9 mouse cellular contexts compared by ENCODE assay signal in the genomic region with DNA sequence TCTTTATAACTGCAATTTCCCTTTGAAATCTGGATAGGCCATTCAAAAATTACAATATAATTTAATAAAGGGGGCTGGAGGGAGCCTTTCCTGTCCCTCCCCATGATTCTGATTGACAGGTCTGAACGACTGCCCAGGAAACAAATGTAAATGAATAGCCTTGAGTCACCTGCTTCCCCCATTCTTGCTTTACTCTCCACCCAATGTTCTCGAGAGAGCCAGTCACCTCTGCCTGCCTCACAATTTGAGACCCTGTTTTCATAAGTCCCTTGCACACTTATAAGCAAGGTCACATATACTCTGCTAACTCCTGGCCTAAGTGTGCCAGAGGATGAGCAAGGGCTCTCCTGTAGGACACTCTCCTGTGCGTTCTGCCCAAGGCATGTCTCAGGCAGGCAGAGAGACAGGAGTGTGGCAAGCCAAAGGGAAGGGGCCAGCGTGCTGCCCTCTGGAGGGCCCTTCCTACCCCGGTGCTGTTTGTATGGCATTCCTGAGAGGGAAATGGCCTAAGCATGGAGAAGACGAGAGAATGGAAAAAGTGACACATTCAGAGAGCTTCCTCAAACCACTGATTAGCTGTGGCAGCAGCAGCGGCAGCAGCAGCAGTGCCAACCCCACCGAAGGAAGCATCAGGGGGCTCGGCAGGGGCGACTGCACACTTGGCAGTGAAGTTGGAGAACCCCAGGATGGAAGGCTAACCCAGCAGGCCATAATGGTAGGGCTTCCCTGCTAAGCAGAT. TPM values are rescaled to one million over a fixed set of nuclear protein-coding genes. Genes with fewer than 3 reads are reported as not detected.
DNase-seq lines count a peak whose midpoint lies in the region; ATAC-seq and TF ChIP-seq lines count a peak whose summit lies in the region.
"Had no signal": no experiment of that assay in that cellular context is flagged by ENCODE, and none has a peak within 500 bp of the region (broad histone marks: within the 10 kb centered on the region; RNA-seq: fewer than 3 reads in every experiment).

No protein-coding gene starts in this region.

- peak overlapping the region; percentile 55 for H3K27ac ChIP-seq in ES-E14 (ENCODE audit: insufficient read depth, low read depth, low read length, poor library complexity, severe bottlenecking)
- peak overlapping the region; percentile 73 for H3K27ac ChIP-seq in heart, embryonic 16.5 days (ENCODE audit: low read length)
- peak overlapping the region; percentile 77 for H3K27ac ChIP-seq in lung, postnatal 0 days (ENCODE audit: low read length)

- H3K9me3 ChIP-seq in ES-E14 (ENCODE audit: control insufficient read depth, insufficient read depth, low read depth, low read length): no peaks in the 10 kb centered on the region
- no peaks in the 10 kb centered on the region for H3K9me3 ChIP-seq in heart, embryonic 16.5 days (replicated peaks; ENCODE audit: control insufficient read depth, low read length)
- H3K9me3 ChIP-seq in lung, postnatal 0 days (ENCODE audit: low read length): no peaks in the 10 kb centered on the region

- H3K27me3 ChIP-seq in heart, embryonic 16.5 days (ENCODE audit: control insufficient read depth, insufficient read depth, low read length): no peaks in the 10 kb centered on the region
- no peaks in the 10 kb centered on the region for H3K27me3 ChIP-seq in lung, postnatal 0 days (replicated peaks; ENCODE audit: insufficient read depth, low read length)

- in situ Hi-C loops in ES-E14 (cut with MboI; ENCODE audit: low sequenced_read_pairs in 2 of 2, unreplicated experiment in 2 of 2): no loop called here

- TF ChIP-seq EP300 in lung, postnatal 0 days (IDR thresholded peaks at IDR 0.05): 0 out of 2 replicates have a peak, but pooled peaks have one; percentile 13

- 13% methylated on average over 10 of the region's 10 CpGs for WGBS in heart, embryonic 16.5 days
- WGBS in lung, postnatal 0 days: 9% methylated on average over 10 of the region's 10 CpGs

- no peaks in the 10 kb centered on the region for H3K36me3 ChIP-seq in ES-E14 (ENCODE audit: control insufficient read depth, insufficient read depth, low read length, poor library complexity, severe bottlenecking)
- H3K36me3 ChIP-seq in heart, embryonic 16.5 days (ENCODE audit: control insufficient read depth, insufficient read depth): no peaks in the 10 kb centered on the region
- H3K36me3 ChIP-seq in lung, postnatal 0 days (ENCODE audit: insufficient read depth, low read length): no peaks in the 10 kb centered on the region

- ATAC-seq in heart, embryonic 16.5 days (replicated peaks; ENCODE audit: extremely low read depth, insufficient read depth, low FRiP score): peak; percentile 23; the same call in 1 of the 2 replicates
- peak; percentile 45 for ATAC-seq in lung, postnatal 0 days

- DNase-seq in cerebellum, postnatal 10 days: peak; percentile 47 to 52
- no peak for DNase-seq in cerebellum, postnatal 25 days
- no peak for DNase-seq in ES-E14 (ENCODE audit: low read depth, low spot score)
- peak; percentile 86 for DNase-seq in lung, postnatal 0 days (ENCODE audit: low spot score)
- no peak for DNase-seq in layer of hippocampus, postnatal 10 days (ENCODE audit: low spot score in 2 of 2)
- DNase-seq in frontal cortex, adult 2 months (ENCODE audit: extremely low spot score in 1 of 2, low spot score in 1 of 2): no peak
- no peak for DNase-seq in thymus, postnatal 36 days
- DNase-seq: cerebellum, adult 11-12 months had no signal

- H3K4me3 ChIP-seq in ES-E14 (ENCODE audit: insufficient read depth in 1 of 2, low read depth in 1 of 2, low read length in 2 of 2, poor library complexity in 1 of 2, severe bottlenecking in 1 of 2): peak overlapping the region; percentile 37 to 49; a peak in 3 of 4 replicates
- H3K4me3 ChIP-seq in heart, embryonic 16.5 days (ENCODE audit: low read length): no peak overlapping the region
- peak overlapping the region; percentile 0; the same call in 1 of the 2 replicates for H3K4me3 ChIP-seq in lung, postnatal 0 days (ENCODE audit: low read depth, low read length)

- H3K4me2 ChIP-seq in heart, embryonic 16.5 days (ENCODE audit: low read depth, low read length): peak overlapping the region; percentile 42
- H3K4me2 ChIP-seq in lung, postnatal 0 days (replicated peaks; ENCODE audit: low read depth, low read length): peak overlapping the region; percentile 40

- TF ChIP-seq CTCF in lung, postnatal 0 days (IDR thresholded peaks at IDR 0.05): peak; percentile 68

- peak overlapping the region; percentile 66 for H3K9ac ChIP-seq in ES-E14 (ENCODE audit: insufficient read depth, low read depth, low read length, poor library complexity, severe bottlenecking)
- peak overlapping the region; percentile 51 for H3K9ac ChIP-seq in heart, embryonic 16.5 days (ENCODE audit: low read length)
- no peak overlapping the region for H3K9ac ChIP-seq in lung, postnatal 0 days (replicated peaks; ENCODE audit: low read depth)

- peaks cover 17 to 58% of the 10 kb centered on the region in 2 experiments for H3K4me1 ChIP-seq in ES-E14 (ENCODE audit: control insufficient read depth in 2 of 2, insufficient read depth in 2 of 2, low read length in 2 of 2, poor library complexity in 1 of 2)
- peaks cover 73% of the 10 kb centered on the region for H3K4me1 ChIP-seq in heart, embryonic 16.5 days (ENCODE audit: control insufficient read depth, insufficient read depth, low read length)
- H3K4me1 ChIP-seq in lung, postnatal 0 days (ENCODE audit: insufficient read depth, low read depth, low read length): peaks cover 52% of the 10 kb centered on the region; the same call in 1 of the 2 replicates

TF ChIP-seq in ES-E14, 5 proteins besides CTCF, POLR2A, EP300 and RAD21:
- TF ChIP-seq MAFK (IDR thresholded peaks at IDR 0.05; ENCODE audit: insufficient read depth, low read depth, low read length) (no peak), HCFC1 (IDR thresholded peaks at IDR 0.05; ENCODE audit: borderline replicate concordance, insufficient read depth, low read length) (no peak), ZC3H11A (IDR thresholded peaks at IDR 0.05; ENCODE audit: borderline replicate concordance, low read depth, low read length) (no peak), CHD2 (IDR thresholded peaks at IDR 0.05; ENCODE audit: low read depth, low read length) (no peak), ZNF384 (IDR thresholded peaks at IDR 0.05; ENCODE audit: low read depth, low read length) (no peak)

RNA-seq across cellular contexts. Expression of a gene that starts 5.3 kb away (rescaled TPM):
- total RNA-seq in ES-E14 (2012; rRNA removed): 200 and 384 TPM in 2 replicates
- polyA plus RNA-seq in heart, embryonic 16.5 days (2015; fragmentation: Nextera tagmentation; extraction: Ambion mirVana): 37.6 and 46.0 TPM in 2 replicates
- 73.2 and 75.8 TPM in 2 replicates for polyA plus RNA-seq in lung, postnatal 0 days (2015; fragmentation: Nextera tagmentation; extraction: Ambion mirVana)
- 10 to 100 TPM; 16.4 to 18.9 TPM for total RNA-seq in layer of hippocampus, postnatal 10 days (2021)
- 5.3 and 6.3 TPM in 2 replicates for polyA plus RNA-seq in frontal cortex, adult 2 months (2012; rRNA removed)

RNA-seq across cellular contexts. Expression of a gene that starts 21.8 kb away (rescaled TPM):
- total RNA-seq in ES-E14 (2012; rRNA removed): 17.8 and 20.7 TPM in 2 replicates
- polyA plus RNA-seq in heart, embryonic 16.5 days (2015; fragmentation: Nextera tagmentation; extraction: Ambion mirVana): 25.7 and 29.0 TPM in 2 replicates
- polyA plus RNA-seq in lung, postnatal 0 days (2015; fragmentation: Nextera tagmentation; extraction: Ambion mirVana): 36.5 and 38.4 TPM in 2 replicates
- 10 to 100 TPM; 13.4 to 14.0 TPM for total RNA-seq in layer of hippocampus, postnatal 10 days (2021)
- polyA plus RNA-seq in frontal cortex, adult 2 months (2012; rRNA removed): 20.1 and 23.5 TPM in 2 replicates

RNA-seq across cellular contexts. Expression of a gene that starts 22.0 kb away (rescaled TPM):
- total RNA-seq in ES-E14 (2012; rRNA removed): 205 and 261 TPM in 2 replicates
- polyA plus RNA-seq in heart, embryonic 16.5 days (2015; fragmentation: Nextera tagmentation; extraction: Ambion mirVana): 117 and 119 TPM in 2 replicates
- 69.2 and 88.6 TPM in 2 replicates for polyA plus RNA-seq in lung, postnatal 0 days (2015; fragmentation: Nextera tagmentation; extraction: Ambion mirVana)
- 10 to 100 TPM; 52.4 to 54.0 TPM for total RNA-seq in layer of hippocampus, postnatal 10 days (2021)
- polyA plus RNA-seq in frontal cortex, adult 2 months (2012; rRNA removed): 51.2 and 58.7 TPM in 2 replicates

RNA-seq across cellular contexts. Expression of a gene that starts 26.1 kb away (rescaled TPM):
- total RNA-seq in ES-E14 (2012; rRNA removed): 88.5 and 96.1 TPM in 2 replicates
- 39.8 and 46.0 TPM in 2 replicates for polyA plus RNA-seq in heart, embryonic 16.5 days (2015; fragmentation: Nextera tagmentation; extraction: Ambion mirVana)
- polyA plus RNA-seq in lung, postnatal 0 days (2015; fragmentation: Nextera tagmentation; extraction: Ambion mirVana): 21.8 and 22.1 TPM in 2 replicates
- 10 to 100 TPM; 33.6 to 35.0 TPM for total RNA-seq in layer of hippocampus, postnatal 10 days (2021)
- 33.0 and 35.2 TPM in 2 replicates for polyA plus RNA-seq in frontal cortex, adult 2 months (2012; rRNA removed)

RNA-seq across cellular contexts. Expression of a gene that starts 50.2 kb away (rescaled TPM):
- 44.5 and 57.0 TPM in 2 replicates for total RNA-seq in ES-E14 (2012; rRNA removed)
- polyA plus RNA-seq in heart, embryonic 16.5 days (2015; fragmentation: Nextera tagmentation; extraction: Ambion mirVana): 39.0 and 39.7 TPM in 2 replicates
- polyA plus RNA-seq in lung, postnatal 0 days (2015; fragmentation: Nextera tagmentation; extraction: Ambion mirVana): 35.2 and 38.5 TPM in 2 replicates
- 10 to 100 TPM; 18.0 to 20.7 TPM for total RNA-seq in layer of hippocampus, postnatal 10 days (2021)
- 29.6 and 33.0 TPM in 2 replicates for polyA plus RNA-seq in frontal cortex, adult 2 months (2012; rRNA removed)

Comparison
In these comparisons a context has a peak if more than half of its experiments do, and no peak if none do; other contexts are left out.
1. DNase-seq: peak in cerebellum, postnatal 10 days (2 of 2) and lung, postnatal 0 days (single experiment); none in cerebellum, postnatal 25 days (0 of 2), ES-E14 (single experiment), layer of hippocampus, postnatal 10 days (0 of 2), frontal cortex, adult 2 months (0 of 2) and thymus, postnatal 36 days (0 of 2).
2. Peak in every context shown above with its lines, with median percentiles within 50 percentile points of each other: H3K27ac ChIP-seq.